Mouse (Mus musculus): ENCODE data around the gene Rhbdf1. TPM values are rescaled to one million over a fixed set of nuclear protein-coding genes. Genes with fewer than 3 reads are reported as not detected.

The Rhbdf1 gene
- polyA plus RNA-seq, 1 experiment, result not detected

GRCm38 (mm10) chr11:32262674-32263415 lies 40.7 kb upstream of the Rhbdf1 start:
- H3K4me3 ChIP-seq (ENCODE audit: insufficient read depth, low read depth, low read length), result no peak overlapping the region
- WGBS, result 94% methylated on average over 10 of the region's 10 CpGs
- TF ChIP-seq CTCF (IDR thresholded peaks at IDR 0.05; ENCODE audit: insufficient read depth, low read depth, low read length) (no peak), POLR2A (IDR thresholded peaks at IDR 0.05; ENCODE audit: insufficient read depth, low read depth, low read length) (no peak)
- no peak overlapping the region for H3K27ac ChIP-seq (ENCODE audit: insufficient read depth, low read depth, low read length)
- H3K4me1 ChIP-seq (ENCODE audit: control insufficient read depth, insufficient read depth, low read length), result peaks cover 5% of the 10 kb centered on the region

- Histone ChIP-seq H3K4me1 (ENCODE audit: control insufficient read depth, insufficient read depth, low read length) (no peaks in the 10 kb centered on the region), H3K4me3 (ENCODE audit: insufficient read depth, low read depth, low read length) (no peak overlapping the region), H3K27ac (ENCODE audit: insufficient read depth, low read depth, low read length) (no peak overlapping the region)
- TF ChIP-seq CTCF (IDR thresholded peaks at IDR 0.05; ENCODE audit: insufficient read depth, low read depth, low read length), result no peak
- no peak for TF ChIP-seq POLR2A (IDR thresholded peaks at IDR 0.05; ENCODE audit: insufficient read depth, low read depth, low read length)
- WGBS, result 96% methylated on average over 3 of the region's 3 CpGs
Measured at GRCm38 (mm10) chr11:32256566-32256965, 34.5 kb upstream of the Rhbdf1 start.

GRCm38 (mm10) chr11:32256146-32256545 lies 34.0 kb upstream of the Rhbdf1 start:
- Histone ChIP-seq H3K4me3 (ENCODE audit: insufficient read depth, low read depth, low read length) (no peak overlapping the region), H3K4me1 (ENCODE audit: control insufficient read depth, insufficient read depth, low read length) (no peaks in the 10 kb centered on the region; the same call in 1 of the 2 replicates), H3K27ac (ENCODE audit: insufficient read depth, low read depth, low read length) (no peak overlapping the region)
- TF ChIP-seq CTCF (IDR thresholded peaks at IDR 0.05; ENCODE audit: insufficient read depth, low read depth, low read length), result no peak
- TF ChIP-seq POLR2A (IDR thresholded peaks at IDR 0.05; ENCODE audit: insufficient read depth, low read depth, low read length), result no peak
- 97% methylated on average over 1 of the region's 1 CpGs for WGBS

GRCm38 (mm10) chr11:32253121-32253520 lies 31.0 kb upstream of the Rhbdf1 start:
- 97% methylated on average over 1 of the region's 1 CpGs for WGBS
- TF ChIP-seq POLR2A (IDR thresholded peaks at IDR 0.05; ENCODE audit: insufficient read depth, low read depth, low read length) (no peak), CTCF (IDR thresholded peaks at IDR 0.05; ENCODE audit: insufficient read depth, low read depth, low read length) (no peak)
- H3K27ac ChIP-seq (ENCODE audit: insufficient read depth, low read depth, low read length), result no peak overlapping the region
- no peaks in the 10 kb centered on the region; the same call in 1 of the 2 replicates for H3K4me1 ChIP-seq (ENCODE audit: control insufficient read depth, insufficient read depth, low read length)
- H3K4me3 ChIP-seq (ENCODE audit: insufficient read depth, low read depth, low read length), result no peak overlapping the region

- no peaks in the 10 kb centered on the region; the same call in 1 of the 2 replicates for H3K4me1 ChIP-seq (ENCODE audit: control insufficient read depth, insufficient read depth, low read length)
- 68% methylated on average over 8 of the region's 8 CpGs for WGBS
- no peak overlapping the region for H3K4me3 ChIP-seq (ENCODE audit: insufficient read depth, low read depth, low read length)
- TF ChIP-seq CTCF (IDR thresholded peaks at IDR 0.05; ENCODE audit: insufficient read depth, low read depth, low read length), result no peak
- TF ChIP-seq POLR2A (IDR thresholded peaks at IDR 0.05; ENCODE audit: insufficient read depth, low read depth, low read length), result no peak
- no peak overlapping the region for H3K27ac ChIP-seq (ENCODE audit: insufficient read depth, low read depth, low read length)
Measured at GRCm38 (mm10) chr11:32250880-32251763, 29.0 kb upstream of the Rhbdf1 start.

- WGBS, result 84% methylated on average over 3 of the region's 3 CpGs
- peaks cover 7% of the 10 kb centered on the region for H3K4me1 ChIP-seq (ENCODE audit: control insufficient read depth, insufficient read depth, low read length)
- no peak overlapping the region for H3K4me3 ChIP-seq (ENCODE audit: insufficient read depth, low read depth, low read length)
- TF ChIP-seq CTCF (IDR thresholded peaks at IDR 0.05; ENCODE audit: insufficient read depth, low read depth, low read length) (no peak), POLR2A (IDR thresholded peaks at IDR 0.05; ENCODE audit: insufficient read depth, low read depth, low read length) (no peak)
- H3K27ac ChIP-seq (ENCODE audit: insufficient read depth, low read depth, low read length), result no peak overlapping the region
Measured at GRCm38 (mm10) chr11:32248350-32248749, 26.2 kb upstream of the Rhbdf1 start.

GRCm38 (mm10) chr11:32247068-32247467 lies 25.0 kb upstream of the Rhbdf1 start:
- no peak for TF ChIP-seq POLR2A (IDR thresholded peaks at IDR 0.05; ENCODE audit: insufficient read depth, low read depth, low read length)
- no peak for TF ChIP-seq CTCF (IDR thresholded peaks at IDR 0.05; ENCODE audit: insufficient read depth, low read depth, low read length)
- no peak overlapping the region for H3K27ac ChIP-seq (ENCODE audit: insufficient read depth, low read depth, low read length)
- H3K4me1 ChIP-seq (ENCODE audit: control insufficient read depth, insufficient read depth, low read length), result peaks cover 10% of the 10 kb centered on the region
- H3K4me3 ChIP-seq (ENCODE audit: insufficient read depth, low read depth, low read length), result no peak overlapping the region

GRCm38 (mm10) chr11:32245614-32246013 lies 23.5 kb upstream of the Rhbdf1 start:
- Histone ChIP-seq H3K4me3 (ENCODE audit: insufficient read depth, low read depth, low read length) (no peak overlapping the region), H3K27ac (ENCODE audit: insufficient read depth, low read depth, low read length) (no peak overlapping the region), H3K4me1 (ENCODE audit: control insufficient read depth, insufficient read depth, low read length) (peaks cover 10% of the 10 kb centered on the region)
- 87% methylated on average over 6 of the region's 6 CpGs for WGBS
- no peak for TF ChIP-seq CTCF (IDR thresholded peaks at IDR 0.05; ENCODE audit: insufficient read depth, low read depth, low read length)
- no peak for TF ChIP-seq POLR2A (IDR thresholded peaks at IDR 0.05; ENCODE audit: insufficient read depth, low read depth, low read length)

- no peak overlapping the region for H3K27ac ChIP-seq (ENCODE audit: insufficient read depth, low read depth, low read length)
- WGBS, result 73% methylated on average over 1 of the region's 1 CpGs
- TF ChIP-seq POLR2A (IDR thresholded peaks at IDR 0.05; ENCODE audit: insufficient read depth, low read depth, low read length), result no peak
- TF ChIP-seq CTCF (IDR thresholded peaks at IDR 0.05; ENCODE audit: insufficient read depth, low read depth, low read length), result no peak
- H3K4me1 ChIP-seq (ENCODE audit: control insufficient read depth, insufficient read depth, low read length), result peaks cover 10% of the 10 kb centered on the region
- H3K4me3 ChIP-seq (ENCODE audit: insufficient read depth, low read depth, low read length), result no peak overlapping the region
Measured at GRCm38 (mm10) chr11:32244617-32245016, 22.5 kb upstream of the Rhbdf1 start.
